50 mouse cellular contexts compared by ENCODE assay signal in the genomic region with DNA sequence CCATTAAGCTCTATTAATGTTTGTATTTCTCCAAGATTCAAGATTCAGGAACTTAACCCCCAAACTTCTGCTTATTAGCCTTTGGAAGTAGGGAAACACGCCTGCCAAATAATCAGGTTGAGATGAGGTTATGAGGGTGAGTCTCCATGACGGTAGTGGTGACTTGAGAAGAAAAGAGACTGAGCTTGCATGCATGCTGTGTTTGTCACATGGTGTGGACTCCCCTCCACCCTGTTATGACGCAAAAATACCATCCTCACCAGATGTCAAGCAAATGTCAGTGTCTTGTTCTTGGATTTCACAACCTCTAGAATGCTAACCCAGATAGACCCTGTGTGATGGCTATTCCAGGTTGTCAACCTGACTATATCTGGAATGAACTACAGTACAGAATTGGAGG. TPM values are rescaled to one million over a fixed set of nuclear protein-coding genes. Genes with fewer than 3 reads are reported as not detected.
"Had no signal": no experiment of that assay in that cellular context is flagged by ENCODE, and none has a peak within 500 bp of the region (broad histone marks: within the 10 kb centered on the region; RNA-seq: fewer than 3 reads in every experiment).

No protein-coding gene starts in this region.

- H3K36me3 ChIP-seq: heart, embryonic 10.5 days; heart, embryonic 12.5 days; heart, embryonic 13.5 days; heart, embryonic 15.5 days; hindbrain, embryonic 10.5 days; hindbrain, embryonic 12.5 days; hindbrain, embryonic 13.5 days; hindbrain, embryonic 15.5 days; intestine, embryonic 15.5 days; kidney, embryonic 15.5 days had no signal

- H3K4me3 ChIP-seq: heart, embryonic 10.5 days; heart, embryonic 12.5 days; heart, embryonic 13.5 days; heart, embryonic 15.5 days; hindbrain, embryonic 10.5 days; hindbrain, embryonic 12.5 days; hindbrain, embryonic 13.5 days; hindbrain, embryonic 15.5 days; intestine, embryonic 15.5 days; kidney, embryonic 15.5 days; layer of hippocampus, adult 2 months had no signal

- H3K4me1 ChIP-seq: heart, embryonic 10.5 days; hindbrain, embryonic 10.5 days; hindbrain, embryonic 12.5 days; hindbrain, embryonic 13.5 days; hindbrain, embryonic 15.5 days; intestine, embryonic 15.5 days; kidney, embryonic 15.5 days had no signal

- H3K9me3 ChIP-seq: heart, embryonic 12.5 days; heart, embryonic 15.5 days; hindbrain, embryonic 12.5 days; hindbrain, embryonic 13.5 days; hindbrain, embryonic 15.5 days; intestine, embryonic 15.5 days; kidney, embryonic 15.5 days had no signal

- H3K27ac ChIP-seq: heart, embryonic 10.5 days; heart, embryonic 13.5 days; heart, embryonic 15.5 days; hindbrain, embryonic 10.5 days; hindbrain, embryonic 12.5 days; hindbrain, embryonic 13.5 days; hindbrain, embryonic 14.5 days; hindbrain, embryonic 15.5 days; hindbrain, postnatal 0 days; intestine, embryonic 15.5 days; kidney, embryonic 15.5 days; kidney, postnatal 0 days; layer of hippocampus, adult 2 months had no signal

- H3K27me3 ChIP-seq: heart, embryonic 12.5 days; heart, embryonic 13.5 days; heart, embryonic 15.5 days; hindbrain, embryonic 12.5 days; hindbrain, embryonic 13.5 days; hindbrain, embryonic 15.5 days; intestine, embryonic 15.5 days; kidney, embryonic 15.5 days had no signal

- DNase-seq: heart, postnatal 10 days; heart, postnatal 14 days; heart, postnatal 36 days; kidney, adult 11 months; kidney, adult 18-20 months; kidney, adult 2 months; kidney, adult 8-10 months; kidney, adult 9 months; kidney, postnatal 10 days; kidney, postnatal 14 days; kidney, postnatal 25 days; kidney, postnatal 36 days; kidney, postnatal 4 days; layer of hippocampus, adult 9-11 months; layer of hippocampus, postnatal 36 days had no signal

- ATAC-seq: hindbrain, embryonic 16.5 days; hindbrain, postnatal 0 days; inflammation-experienced regulatory T-cells, adult 6 months; intestine, embryonic 15.5 days; intestine, embryonic 16.5 days; intestine, postnatal 0 days had no signal

RNA-seq across cellular contexts. Expression of a gene that starts 43.3 kb away (rescaled TPM):
- total RNA-seq: heart, postnatal 10 days; heart, postnatal 14 days; heart, postnatal 25 days; heart, postnatal 36 days; hematopoietic stem cell, adult 5-6 weeks; hindbrain, postnatal 0 days; layer of hippocampus, adult 18-20 months; layer of hippocampus, adult 2 months; layer of hippocampus, adult 8-10 months; layer of hippocampus, postnatal 10 days; layer of hippocampus, postnatal 14 days; layer of hippocampus, postnatal 25 days; layer of hippocampus, postnatal 36 days; left cerebral cortex, adult 18-20 months had no signal
- polyA plus RNA-seq: heart, embryonic 10.5 days; heart, embryonic 11.5 days; heart, embryonic 12.5 days; heart, embryonic 13.5 days; heart, embryonic 14.5 days; heart, embryonic 15.5 days; heart, embryonic 16.5 days; heart, postnatal 0 days; hindbrain, embryonic 10.5 days; hindbrain, embryonic 11.5 days; hindbrain, embryonic 12.5 days; hindbrain, embryonic 13.5 days; hindbrain, embryonic 14.5 days; hindbrain, embryonic 15.5 days; hindbrain, embryonic 16.5 days; hindbrain, postnatal 0 days; inflammation-experienced regulatory T-cells, adult 6 months; intestine, embryonic 14.5 days; intestine, embryonic 15.5 days; intestine, embryonic 16.5 days; intestine, postnatal 0 days; kidney, adult 2 months; kidney, embryonic 14.5 days; kidney, embryonic 15.5 days; kidney, embryonic 16.5 days; kidney, postnatal 0 days; large intestine, adult 2 months had no signal
